Mouse (Mus musculus): Measurements from ENCODE around the gene Zfp663. TPM values are rescaled to one million over a fixed set of nuclear protein-coding genes. Genes with fewer than 3 reads are reported as not detected.
A peak's percentile ranks its signal among the peaks of the same experiment; 100 is the strongest.

Gene Zfp663
- polyA plus RNA-seq, 2 experiments, result 0.03 to 0.08 TPM

DNA sequence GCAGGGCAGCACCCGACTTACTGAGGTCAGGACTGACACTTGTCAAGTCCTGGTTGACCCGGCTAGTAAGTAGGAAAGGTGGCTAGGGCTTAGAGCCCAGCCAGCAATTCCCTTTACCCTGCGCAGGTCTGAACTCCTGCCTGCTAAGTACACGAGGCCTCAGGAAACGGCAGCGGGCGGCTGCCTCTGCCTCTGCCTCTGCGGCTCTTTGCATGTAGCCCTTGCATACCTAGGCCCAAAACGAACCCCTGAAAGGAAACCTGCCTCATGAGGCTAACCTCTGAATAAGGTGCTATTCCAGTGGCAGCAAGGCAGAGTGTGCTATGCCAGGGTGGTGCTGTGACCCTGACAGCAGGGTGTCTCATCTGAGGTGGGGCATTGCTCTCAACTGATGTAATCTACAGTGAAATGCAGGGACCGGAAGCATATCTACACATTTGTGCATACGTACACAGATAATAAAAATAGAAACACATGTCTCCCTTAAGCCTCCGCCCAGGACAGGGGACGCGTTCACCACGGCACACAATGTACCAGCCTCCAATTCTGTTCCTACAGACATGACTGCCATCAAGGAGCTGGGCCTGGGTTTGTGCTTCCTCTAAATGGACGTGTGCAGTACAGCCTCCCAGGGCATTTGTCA is 50.8 kb downstream of the Zfp663 start:
- 26% methylated on average over 16 of the region's 16 CpGs for WGBS (ENCODE audit: insufficient replicate concordance)
- peaks cover 6 to 32% of the 10 kb centered on the region in 2 experiments; a peak in 3 of 4 replicates for H3K4me1 ChIP-seq (replicated peaks; ENCODE audit: control insufficient read depth in 2 of 2, insufficient read depth in 2 of 2, low read length in 1 of 2)
- TF ChIP-seq CTCF (IDR thresholded peaks at IDR 0.05; ENCODE audit: low read depth), result no peak
- TF ChIP-seq EP300 (IDR thresholded peaks at IDR 0.05; ENCODE audit: low read depth), result no peak
- ATAC-seq (ENCODE audit: insufficient read depth) (peak; percentile 29; the same call in 1 of the 2 replicates), DNase-seq (ENCODE audit: low read depth in 3 of 3, low spot score in 3 of 3) (no peak)
- no peak overlapping the region for H3K4me2 ChIP-seq (ENCODE audit: low read depth)
- H3K9me3 ChIP-seq (ENCODE audit: control insufficient read depth, low read length), result no peaks in the 10 kb centered on the region
- no peaks in the 10 kb centered on the region; the same call in none of the 2 replicates for H3K36me3 ChIP-seq (replicated peaks; ENCODE audit: control insufficient read depth, insufficient read depth, low read depth)
- H3K9ac ChIP-seq (replicated peaks), result no peak overlapping the region
- no peak overlapping the region for H3K27ac ChIP-seq
- no peaks in the 10 kb centered on the region for H3K27me3 ChIP-seq (ENCODE audit: control insufficient read depth, insufficient read depth, low read length)
- no peak overlapping the region for H3K4me3 ChIP-seq (ENCODE audit: insufficient read depth in 1 of 2, low read depth in 2 of 2, low read length in 2 of 2)

- no peaks in the 10 kb centered on the region for H3K9me3 ChIP-seq (ENCODE audit: control insufficient read depth, low read length)
- H3K4me3 ChIP-seq (ENCODE audit: insufficient read depth in 1 of 2, low read depth in 2 of 2, low read length in 2 of 2), result no peak overlapping the region
- H3K9ac ChIP-seq (replicated peaks), result no peak overlapping the region
- TF ChIP-seq CTCF (IDR thresholded peaks at IDR 0.05; ENCODE audit: low read depth) (no peak), EP300 (IDR thresholded peaks at IDR 0.05; ENCODE audit: low read depth) (no peak)
- no peak overlapping the region for H3K4me2 ChIP-seq (ENCODE audit: low read depth)
- 54% methylated on average over 9 of the region's 9 CpGs for WGBS (ENCODE audit: insufficient replicate concordance)
- H3K4me1 ChIP-seq (replicated peaks; ENCODE audit: control insufficient read depth in 2 of 2, insufficient read depth in 2 of 2, low read length in 1 of 2), result peaks cover 6 to 29% of the 10 kb centered on the region in 2 experiments; a peak in 3 of 4 replicates
- ATAC-seq (ENCODE audit: insufficient read depth) (no peak), DNase-seq (ENCODE audit: low read depth in 3 of 3, low spot score in 3 of 3) (no peak)
- no peaks in the 10 kb centered on the region; the same call in none of the 2 replicates for H3K36me3 ChIP-seq (replicated peaks; ENCODE audit: control insufficient read depth, insufficient read depth, low read depth)
- no peaks in the 10 kb centered on the region for H3K27me3 ChIP-seq (ENCODE audit: control insufficient read depth, insufficient read depth, low read length)
- no peak overlapping the region for H3K27ac ChIP-seq
Observed at GRCm38 (mm10) chr2:165316837-165317473, 51.6 kb downstream of the Zfp663 start.

DNA sequence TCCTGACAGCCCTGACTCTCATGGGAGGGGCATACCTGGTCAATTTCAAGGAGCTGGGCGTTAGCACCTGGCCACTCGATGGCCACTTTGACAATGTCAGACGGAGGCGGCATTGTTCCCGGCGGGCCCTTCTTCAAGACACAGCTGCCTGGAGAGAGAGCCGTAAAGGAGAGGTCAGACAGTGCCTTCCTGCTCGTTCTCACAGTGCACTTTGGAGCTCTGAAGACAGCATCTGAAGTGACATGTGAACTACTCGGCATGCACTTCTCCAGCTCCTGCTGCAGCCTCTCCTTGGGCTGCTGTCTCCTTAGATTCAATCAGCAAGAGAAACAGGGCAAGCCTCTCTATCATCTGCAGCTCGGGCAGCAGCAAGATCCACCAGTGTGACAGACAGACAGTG is 52.3 kb downstream of the Zfp663 start:
- no peaks in the 10 kb centered on the region; the same call in none of the 2 replicates for H3K36me3 ChIP-seq (replicated peaks; ENCODE audit: control insufficient read depth, insufficient read depth, low read depth)
- no peak overlapping the region for H3K9ac ChIP-seq (replicated peaks)
- TF ChIP-seq EP300 (IDR thresholded peaks at IDR 0.05; ENCODE audit: low read depth) (no peak), CTCF (IDR thresholded peaks at IDR 0.05; ENCODE audit: low read depth) (no peak)
- H3K27me3 ChIP-seq (ENCODE audit: control insufficient read depth, insufficient read depth, low read length), result no peaks in the 10 kb centered on the region
- DNase-seq (ENCODE audit: low read depth in 3 of 3, low spot score in 3 of 3) (no peak), ATAC-seq (ENCODE audit: insufficient read depth) (no peak)
- H3K27ac ChIP-seq, result no peak overlapping the region
- no peak overlapping the region for H3K4me3 ChIP-seq (ENCODE audit: insufficient read depth in 1 of 2, low read depth in 2 of 2, low read length in 2 of 2)
- peaks cover 6 to 24% of the 10 kb centered on the region in 2 experiments; a peak in 3 of 4 replicates for H3K4me1 ChIP-seq (replicated peaks; ENCODE audit: control insufficient read depth in 2 of 2, insufficient read depth in 2 of 2, low read length in 1 of 2)
- 75% methylated on average over 10 of the region's 10 CpGs for WGBS (ENCODE audit: insufficient replicate concordance)
- no peaks in the 10 kb centered on the region for H3K9me3 ChIP-seq (ENCODE audit: control insufficient read depth, low read length)
- H3K4me2 ChIP-seq (ENCODE audit: low read depth), result no peak overlapping the region

GRCm38 (mm10) chr2:165314197-165314596 is 54.3 kb downstream of the Zfp663 start:
- TF ChIP-seq CTCF (IDR thresholded peaks at IDR 0.05; ENCODE audit: low read depth) (no peak), EP300 (IDR thresholded peaks at IDR 0.05; ENCODE audit: low read depth) (no peak)
- 71% methylated on average over 8 of the region's 8 CpGs for WGBS (ENCODE audit: insufficient replicate concordance)
- no peaks in the 10 kb centered on the region for H3K27me3 ChIP-seq (ENCODE audit: control insufficient read depth, insufficient read depth, low read length)
- H3K4me1 ChIP-seq (replicated peaks; ENCODE audit: control insufficient read depth in 2 of 2, insufficient read depth in 2 of 2, low read length in 1 of 2), result peaks cover 6 to 21% of the 10 kb centered on the region in 2 experiments; a peak in 3 of 4 replicates
- H3K4me3 ChIP-seq (ENCODE audit: insufficient read depth in 1 of 2, low read depth in 2 of 2, low read length in 2 of 2), result no peak overlapping the region
- H3K4me2 ChIP-seq (ENCODE audit: low read depth), result no peak overlapping the region
- no peak overlapping the region for H3K9ac ChIP-seq (replicated peaks)
- no peak for DNase-seq (ENCODE audit: low read depth in 3 of 3, low spot score in 3 of 3)
- H3K9me3 ChIP-seq (ENCODE audit: control insufficient read depth, low read length), result no peaks in the 10 kb centered on the region
- no peak for ATAC-seq (ENCODE audit: insufficient read depth)
- no peaks in the 10 kb centered on the region; the same call in none of the 2 replicates for H3K36me3 ChIP-seq (replicated peaks; ENCODE audit: control insufficient read depth, insufficient read depth, low read depth)
- no peak overlapping the region for H3K27ac ChIP-seq

DNA sequence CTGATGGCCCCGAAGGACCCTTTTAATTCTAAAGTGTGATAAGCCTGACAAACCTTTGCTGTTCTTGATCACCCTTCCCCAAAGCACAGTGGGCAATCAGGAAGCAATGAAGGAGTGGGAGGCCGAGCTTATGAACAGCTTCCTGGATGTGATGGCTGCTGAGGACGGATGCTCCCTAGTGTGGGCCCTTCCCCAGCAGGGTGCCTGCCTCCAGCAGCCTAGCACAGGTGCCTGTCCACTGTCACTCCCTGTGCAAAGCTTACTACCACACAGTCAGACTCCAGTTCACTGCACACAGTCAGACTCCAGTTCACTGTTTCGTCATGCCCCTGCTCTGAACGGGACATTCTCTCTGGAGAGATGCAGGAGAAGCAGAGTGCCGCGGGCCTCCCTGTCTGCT is 56.1 kb downstream of the Zfp663 start:
- H3K4me3 ChIP-seq (ENCODE audit: insufficient read depth in 1 of 2, low read depth in 2 of 2, low read length in 2 of 2), result no peak overlapping the region
- H3K27me3 ChIP-seq (ENCODE audit: control insufficient read depth, insufficient read depth, low read length), result no peaks in the 10 kb centered on the region
- TF ChIP-seq EP300 (IDR thresholded peaks at IDR 0.05; ENCODE audit: low read depth), result no peak
- WGBS (ENCODE audit: insufficient replicate concordance), result 63% methylated on average over 7 of the region's 7 CpGs
- no peaks in the 10 kb centered on the region; the same call in none of the 2 replicates for H3K36me3 ChIP-seq (replicated peaks; ENCODE audit: control insufficient read depth, insufficient read depth, low read depth)
- no peak overlapping the region for H3K9ac ChIP-seq (replicated peaks)
- no peak overlapping the region for H3K27ac ChIP-seq
- no peak overlapping the region for H3K4me2 ChIP-seq (ENCODE audit: low read depth)
- no peak for DNase-seq (ENCODE audit: low read depth in 3 of 3, low spot score in 3 of 3)
- no peak for ATAC-seq (ENCODE audit: insufficient read depth)
- peaks cover 0 to 4% of the 10 kb centered on the region in 2 experiments; a peak in 2 of 4 replicates for H3K4me1 ChIP-seq (replicated peaks; ENCODE audit: control insufficient read depth in 2 of 2, insufficient read depth in 2 of 2, low read length in 1 of 2)
- H3K9me3 ChIP-seq (ENCODE audit: control insufficient read depth, low read length), result no peaks in the 10 kb centered on the region

All from liver, embryonic 14.5 days (tissue).